Mouse (Mus musculus) left cerebral cortex, adult 8-10 months (tissue): ENCODE results near the gene Smim7. TPM values are rescaled to one million over a fixed set of nuclear protein-coding genes. Genes with fewer than 3 reads are reported as not detected.

ENCODE experiments used
- DNase-seq, 2 experiments: peaks; one replicate each; pipeline ENCODE4 v3.0.0; 2022; ENCODE audit warnings: low spot score in 2 of 2
- total RNA-seq, 4 experiments: library from RNA; stranded (reverse); gene quantifications; 2 replicates each; pipeline ENCODE4 v1.2.4; 2022

Gene Smim7
- total RNA-seq = 100 to 1,000 TPM; 107 to 130 (median 118) TPM

- DNase-seq = peak; percentile 96 to 98
These were observed at the start of gene Smim7 for GRCm38 (mm10) chr8:72570633-72571610. Smim7 (minus strand) TSS chr8:72571088.

GRCm38 (mm10) chr8:72590198-72590597 is 19.3 kb upstream of the Smim7 start:
- no peak for DNase-seq

GRCm38 (mm10) chr8:72589286-72589685 is 18.4 kb upstream of the Smim7 start:
- DNase-seq = peak; percentile 48 to 89

- DNase-seq = peak in 1 of 2 experiments; percentile 51
These were observed 18.0 kb upstream of the Smim7 start for GRCm38 (mm10) chr8:72588865-72589264.

GRCm38 (mm10) chr8:72587806-72588205 is 16.9 kb upstream of the Smim7 start:
- DNase-seq = no peak

- no peak for DNase-seq
These were observed 13.5 kb upstream of the Smim7 start for GRCm38 (mm10) chr8:72584390-72584789.

GRCm38 (mm10) chr8:72583056-72583771 is 12.3 kb upstream of the Smim7 start:
- no peak for DNase-seq

GRCm38 (mm10) chr8:72579374-72579773 is 8.5 kb upstream of the Smim7 start:
- no peak for DNase-seq

- no peak for DNase-seq
These were observed 7.1 kb upstream of the Smim7 start for GRCm38 (mm10) chr8:72577941-72578340.

GRCm38 (mm10) chr8:72577266-72577665 is 6.4 kb upstream of the Smim7 start:
- no peak for DNase-seq

GRCm38 (mm10) chr8:72575915-72576314 is 5.0 kb upstream of the Smim7 start:
- DNase-seq = no peak

- DNase-seq = no peak
These were observed 2.6 kb upstream of the Smim7 start for GRCm38 (mm10) chr8:72573450-72573849.

- no peak for DNase-seq
These were observed 1.6 kb upstream of the Smim7 start for GRCm38 (mm10) chr8:72572507-72572906.

- DNase-seq = peak; percentile 60 to 79
These were observed 954 bp upstream of the Smim7 start, which contains the start of gene Tmem38a for GRCm38 (mm10) chr8:72571611-72572473. Tmem38a (plus strand) TSS chr8:72572055.

- DNase-seq = no peak
These were observed 4.9 kb downstream of the Smim7 start for GRCm38 (mm10) chr8:72565970-72566369.

- no peak for DNase-seq
These were observed 9.7 kb downstream of the Smim7 start for GRCm38 (mm10) chr8:72561111-72561689.

- no peak for DNase-seq
These were observed 15.1 kb downstream of the Smim7 start for GRCm38 (mm10) chr8:72555770-72556169.

GRCm38 (mm10) chr8:72549314-72549892 is 21.5 kb downstream of the Smim7 start:
- no peak for DNase-seq

GRCm38 (mm10) chr8:72548644-72549313 is 22.1 kb downstream of the Smim7 start:
- no peak for DNase-seq
